Mouse (Mus musculus) left cerebral cortex, adult 2 months (tissue): ENCODE results near the gene Crlf1. TPM values are rescaled to one million over a fixed set of nuclear protein-coding genes. Genes with fewer than 3 reads are reported as not detected.
A peak's percentile ranks its signal among the peaks of the same experiment; 100 is the strongest.

Experiments
- DNase-seq, 2 experiments: peaks; one replicate each; pipeline ENCODE4 v3.0.0; 2021 to 2022; ENCODE audit warnings: low spot score in 2 of 2, mixed read lengths in 1 of 2; ENCODE audit errors: extremely low spot score in 1 of 2
- H3K27ac ChIP-seq: fragments of 200-600 bp; 2 replicates; pipeline ENCODE4 v1.8.1; 2022
- H3K4me3 ChIP-seq: fragments of 200-600 bp; 2 replicates; pipeline ENCODE4 v1.8.1; 2022
- CTCF ChIP-seq: fragments of 200-600 bp; IDR thresholded peaks from 2 replicates; pipeline ENCODE4 v1.8.1; 2022; ENCODE audit warnings: antibody characterized with exemption, mild to moderate bottlenecking, moderate library complexity
- intact Hi-C: fragments of 180-260 bp; cut with DNase I; formaldehyde crosslinking; loops from one replicate; pipeline ENCODE4 v1.15.1; 2025
- total RNA-seq, 2 experiments: library from RNA; stranded (reverse); gene quantifications; 2 replicates each; pipeline ENCODE4 v1.2.3; 2021

The Crlf1 gene
- total RNA-seq, 2 experiments from 2014 or later = 2.6 to 3.0 TPM

- H3K4me3 ChIP-seq = no peak overlapping the region
- no peak for DNase-seq
- intact Hi-C loops = no loop called here
- no peak for TF ChIP-seq CTCF
- H3K27ac ChIP-seq = no peak overlapping the region
These were observed 21.1 kb upstream of the Crlf1 start for GRCm38 (mm10) chr8:70471856-70472255.

DNA sequence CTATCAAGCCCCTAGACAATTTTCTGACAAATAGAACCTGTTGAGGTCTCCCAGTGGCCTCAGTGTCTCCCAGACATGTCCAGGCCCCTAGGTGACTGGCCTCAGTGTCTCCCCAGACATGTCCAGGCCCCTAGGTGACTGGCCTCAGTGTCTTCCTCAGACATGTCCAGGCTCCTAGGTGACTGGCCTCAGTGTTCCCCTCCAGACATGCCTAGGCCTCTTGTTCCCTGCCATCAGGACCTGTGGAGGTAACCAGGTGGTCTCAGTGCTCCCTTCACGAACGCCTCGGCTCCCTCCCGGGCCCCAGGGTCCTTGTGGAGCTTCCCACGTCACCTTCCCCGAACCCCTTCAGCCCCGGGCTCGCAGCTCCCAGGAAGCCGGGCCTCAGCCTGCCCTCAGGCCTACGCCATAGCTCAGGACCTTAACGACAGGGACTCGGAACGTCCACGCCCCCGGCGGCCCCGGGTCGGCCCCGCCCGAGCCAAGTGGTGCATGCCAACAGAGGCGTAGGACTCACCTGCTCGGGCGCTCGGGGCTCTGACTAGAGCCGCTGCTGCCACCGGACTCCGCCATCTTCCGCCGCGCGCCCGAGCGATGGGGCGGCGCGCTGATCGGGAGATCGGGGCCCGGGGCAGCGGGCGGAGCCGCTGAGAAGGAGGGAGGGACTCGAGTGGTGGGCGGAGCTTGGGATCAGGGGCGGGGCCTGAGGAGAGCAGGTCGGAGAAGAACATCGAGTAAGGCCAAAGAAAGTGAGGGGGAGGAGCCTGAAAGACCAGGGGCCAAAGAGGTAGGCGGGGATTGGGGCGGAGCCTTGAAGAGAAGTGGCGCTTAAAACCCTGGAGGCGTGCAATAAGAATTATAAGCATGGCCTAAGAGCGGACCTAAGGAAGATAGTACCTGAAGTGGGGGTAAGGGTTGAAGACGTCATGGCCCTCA, 16.4 kb upstream of the Crlf1 start, which contains the start of gene Klhl26:
Klhl26 (minus strand) TSS at position 636 of the 936 bp plus-strand sequence.
- peak; percentile 88 to 90 for DNase-seq
- intact Hi-C loops = no loop called here
- TF ChIP-seq CTCF = no peak
- peak within 1 kb of the TSS; percentile 70 for H3K4me3 ChIP-seq
- H3K27ac ChIP-seq = peak within 1 kb of the TSS; percentile 92

DNA sequence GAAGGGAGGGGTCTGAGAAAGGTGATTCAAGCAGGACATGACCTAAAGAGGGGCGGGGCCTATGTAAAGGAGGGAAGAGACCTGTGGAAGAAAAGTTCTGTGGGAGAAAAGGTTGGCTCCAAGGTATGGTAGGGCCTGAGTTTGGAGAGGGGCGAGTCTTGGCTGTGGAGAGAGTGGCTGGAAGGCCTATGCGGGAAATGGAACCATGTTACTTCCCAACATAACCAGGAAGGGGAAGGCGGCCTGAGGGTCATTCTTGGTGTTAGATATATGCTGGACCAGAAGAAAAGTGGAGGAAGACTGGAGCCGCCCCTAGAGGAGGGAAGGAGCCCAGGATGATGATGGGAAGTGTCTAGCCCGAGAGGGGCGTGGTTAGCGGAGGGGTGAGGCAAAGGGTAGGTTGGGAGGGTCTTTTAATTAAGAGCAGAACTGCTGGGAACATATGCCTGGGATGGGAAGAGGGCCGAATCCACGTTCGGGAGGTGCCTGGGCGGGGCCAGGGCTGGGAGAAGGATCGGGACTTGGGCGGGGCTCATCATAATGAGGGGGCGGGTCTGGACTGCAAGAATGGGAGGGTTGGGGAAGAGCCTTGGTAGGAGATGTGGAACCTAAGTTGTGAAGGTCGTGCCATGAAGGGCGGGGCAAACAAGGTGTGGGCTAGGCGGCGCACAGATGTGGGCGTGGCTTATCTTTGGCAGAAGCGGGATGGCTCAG, 15.5 kb upstream of the Crlf1 start:
- H3K27ac ChIP-seq = no peak overlapping the region
- DNase-seq = no peak
- intact Hi-C loops = no loop called here
- peak overlapping the region; percentile 70 for H3K4me3 ChIP-seq
- TF ChIP-seq CTCF = no peak

- DNase-seq = peak in 1 of 2 experiments; percentile 50
- intact Hi-C loops = no loop called here
- Histone ChIP-seq H3K4me3 (no peak overlapping the region), H3K27ac (peak overlapping the region; percentile 76)
- peak; percentile 19 for TF ChIP-seq CTCF
These were observed 11.1 kb upstream of the Crlf1 start for GRCm38 (mm10) chr8:70481908-70482307.

DNA sequence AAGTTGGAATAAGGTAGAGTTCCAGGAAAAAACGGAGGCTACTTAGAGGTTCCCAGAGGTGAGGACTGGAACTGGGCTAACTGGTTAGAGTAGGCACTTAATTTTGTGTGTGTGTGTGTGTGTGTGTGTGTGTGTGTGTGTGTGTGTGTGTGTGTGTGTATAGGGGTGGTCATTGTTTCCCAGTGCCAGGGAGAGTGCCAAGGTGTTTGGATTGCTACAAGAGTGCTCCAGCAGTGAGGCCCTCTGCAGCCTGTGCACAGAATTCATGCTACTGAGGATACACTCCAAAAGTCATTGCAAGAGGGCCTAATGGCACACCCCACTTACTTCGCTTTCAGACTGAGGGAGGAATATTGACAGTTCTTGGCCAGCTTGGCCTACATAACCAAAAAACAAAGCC, 10.0 kb upstream of the Crlf1 start:
- TF ChIP-seq CTCF = no peak
- intact Hi-C loops = no loop called here
- Histone ChIP-seq H3K27ac (no peak overlapping the region), H3K4me3 (no peak overlapping the region)
- no peak for DNase-seq

DNA sequence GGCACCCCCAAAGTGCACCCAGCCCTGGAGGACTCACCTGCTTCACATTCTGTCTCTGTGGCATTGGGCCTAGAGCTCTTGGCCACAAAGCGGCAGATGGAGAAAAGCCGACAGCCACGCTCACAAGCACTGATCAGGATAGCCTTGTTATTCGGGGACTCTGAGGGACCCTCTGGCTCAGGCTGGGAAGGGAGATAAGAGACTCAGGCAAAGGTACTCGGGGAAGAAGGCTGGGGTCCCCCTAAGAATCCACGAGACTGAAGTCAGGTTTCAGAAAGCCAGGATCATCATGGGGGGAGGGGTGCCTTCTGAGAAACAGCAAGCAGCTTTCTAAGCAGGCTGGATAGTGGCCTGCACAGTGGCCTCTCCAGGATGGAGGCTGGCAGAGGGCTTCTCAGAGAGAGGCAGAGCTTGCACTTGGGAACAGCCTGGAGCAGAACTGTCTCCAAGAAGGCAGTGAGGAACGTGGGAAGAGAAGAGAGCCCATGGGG, 6.7 kb upstream of the Crlf1 start:
- intact Hi-C loops = no loop called here

GRCm38 (mm10) chr8:70486941-70487520, 5.9 kb upstream of the Crlf1 start, which contains the start of gene Tmem59l:
Tmem59l (minus strand) TSS chr8:70487358.
- intact Hi-C loops = no loop called here

More for the DNA sequence above, 6.7 kb upstream of the Crlf1 start:
- Histone ChIP-seq H3K4me3 (peak overlapping the region; percentile 83), H3K27ac (peak overlapping the region; percentile 98)
- TF ChIP-seq CTCF = no peak
- no peak for DNase-seq

GRCm38 (mm10) chr8:70487993-70488796, 4.8 kb upstream of the Crlf1 start:
- H3K4me3 ChIP-seq = peak overlapping the region; percentile 43
- intact Hi-C loops = no loop called here
- DNase-seq = no peak
- H3K27ac ChIP-seq = no peak overlapping the region
- no peak for TF ChIP-seq CTCF

More at GRCm38 (mm10) chr8:70486941-70487520, 5.9 kb upstream of the Crlf1 start, which contains the start of gene Tmem59l:
- peak within 1 kb of the TSS; percentile 98 for H3K27ac ChIP-seq
- peak; percentile 65 for DNase-seq
- peak within 1 kb of the TSS; percentile 83 for H3K4me3 ChIP-seq
- no peak for TF ChIP-seq CTCF

DNA sequence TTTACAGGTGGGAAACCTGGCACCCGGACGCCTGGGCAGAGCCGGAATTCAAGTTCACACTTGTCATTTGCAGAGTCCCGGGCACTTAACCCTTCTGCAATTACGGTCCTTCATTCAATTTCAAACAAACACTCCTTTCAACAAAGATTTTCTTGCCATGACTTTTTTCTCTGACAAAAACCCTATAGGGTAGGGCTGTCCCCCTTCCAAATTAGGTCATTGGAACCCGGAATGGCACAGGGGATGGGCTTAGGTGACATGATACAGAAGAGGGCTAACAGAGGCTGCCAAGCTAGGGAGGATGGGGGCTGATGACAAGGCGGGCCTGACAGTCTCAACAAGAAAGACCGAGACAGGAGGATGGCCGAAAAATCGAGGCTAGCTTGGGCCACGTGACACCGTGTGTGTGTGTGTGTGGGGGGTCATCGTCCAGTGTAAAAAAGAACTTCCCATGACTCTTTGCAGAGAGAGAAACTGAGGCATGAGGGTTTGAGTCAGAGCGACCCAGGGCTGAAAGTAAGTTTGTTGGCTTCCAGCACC, 4.0 kb upstream of the Crlf1 start:
- no peak for TF ChIP-seq CTCF
- Histone ChIP-seq H3K4me3 (no peak overlapping the region), H3K27ac (no peak overlapping the region)
- intact Hi-C loops = no loop called here
- no peak for DNase-seq

DNA sequence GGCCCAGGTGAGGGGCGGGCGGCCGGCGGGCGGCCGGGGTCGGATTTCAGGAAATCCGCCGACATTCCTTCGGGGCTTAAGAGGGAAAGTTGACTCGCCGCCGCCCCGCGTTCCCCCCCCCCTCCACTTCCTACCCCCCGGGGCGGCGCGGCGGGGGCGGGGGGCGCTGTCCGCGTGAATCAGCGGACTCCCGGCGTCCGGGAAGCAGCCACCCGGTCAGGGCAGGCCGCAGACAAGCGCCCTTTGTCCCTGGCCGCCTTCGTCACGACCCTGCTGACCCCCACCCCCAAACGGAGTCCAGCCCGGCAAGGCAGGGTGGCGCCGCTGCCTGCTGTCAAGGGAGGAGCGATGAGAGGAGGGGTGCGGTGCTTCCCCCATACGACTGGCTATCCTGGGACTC, 3.4 kb upstream of the Crlf1 start:
- intact Hi-C loops = no loop called here

More for the DNA sequence above, 3.4 kb upstream of the Crlf1 start:
- TF ChIP-seq CTCF = no peak
- H3K4me3 ChIP-seq = 0 out of 2 replicates have a peak overlapping the region, but pooled peaks have one; percentile 14
- no peak for DNase-seq
- no peak overlapping the region for H3K27ac ChIP-seq
